Mouse (Mus musculus): ENCODE measurements around the gene Shank3.

Gene Shank3

GRCm38 (mm10) chr15:89477806-89478205 is 21.6 kb upstream of the Shank3 start:
- DNase-seq = no peak

- DNase-seq = no peak
Observed at GRCm38 (mm10) chr15:89478622-89479021, 20.8 kb upstream of the Shank3 start.

DNA sequence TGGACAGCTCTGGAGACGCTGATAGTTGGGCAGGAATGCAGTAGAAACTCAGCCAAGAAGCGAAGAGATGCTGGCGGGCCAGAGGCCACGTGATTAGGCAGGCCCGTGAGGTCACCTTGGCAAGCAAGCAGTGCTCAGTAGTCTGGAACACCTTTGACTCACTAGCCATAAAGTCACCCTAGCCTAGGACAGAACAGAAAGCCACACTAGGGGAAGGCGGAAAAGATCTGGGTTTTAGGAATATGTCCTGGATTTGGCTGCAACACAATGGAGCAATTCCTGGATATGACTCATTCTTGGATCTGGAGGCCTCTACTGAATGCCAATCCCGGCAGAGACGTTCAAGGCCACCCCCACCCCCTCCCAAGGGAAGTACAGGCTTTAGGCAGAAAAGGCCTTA is 18.8 kb upstream of the Shank3 start:
- peak; percentile 77 to 80 for DNase-seq

DNA sequence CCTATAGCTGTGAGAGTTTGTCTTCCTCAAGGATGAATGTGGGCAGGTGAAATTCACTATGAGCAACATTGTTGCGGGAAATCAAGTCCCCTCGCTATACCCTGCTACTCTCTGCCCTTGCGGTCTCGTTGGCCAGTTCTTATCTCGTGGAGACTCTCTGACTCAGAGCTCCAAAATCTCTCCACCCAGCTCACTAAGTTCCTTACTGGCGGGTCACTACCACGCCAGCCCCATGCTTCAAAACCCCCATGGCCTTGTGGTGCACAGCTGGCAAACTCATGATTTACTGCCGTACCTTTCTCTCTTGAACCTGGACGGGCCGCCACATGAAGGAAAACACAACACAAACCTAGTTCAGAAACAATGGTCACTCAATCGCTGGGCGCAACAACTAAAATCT is 11.2 kb upstream of the Shank3 start:
- no peak for DNase-seq

- DNase-seq = no peak
Observed at GRCm38 (mm10) chr15:89488611-89489117, 10.8 kb upstream of the Shank3 start.

DNA sequence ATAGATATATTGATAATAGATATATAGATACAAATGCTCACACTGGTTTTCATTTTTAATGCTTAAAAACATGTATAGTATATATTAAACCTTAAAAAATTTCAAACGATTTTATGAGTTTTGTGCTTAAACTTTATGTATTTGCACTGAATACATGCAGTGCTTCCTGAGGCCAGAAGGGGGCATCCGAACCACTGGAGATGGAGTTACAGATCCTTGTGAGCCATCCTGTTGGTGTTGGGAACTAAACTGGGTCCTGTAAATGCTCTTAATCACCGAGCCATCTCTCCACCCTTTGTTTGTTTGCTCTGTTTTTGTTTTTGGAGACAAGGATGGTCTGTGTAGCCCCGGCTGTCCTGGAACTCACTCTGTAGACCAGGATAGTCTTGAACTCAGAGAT is 4.5 kb upstream of the Shank3 start:
- no peak for DNase-seq

GRCm38 (mm10) chr15:89496131-89496530 is 3.3 kb upstream of the Shank3 start:
- no peak for DNase-seq

GRCm38 (mm10) chr15:89496841-89497240 is 2.6 kb upstream of the Shank3 start:
- DNase-seq = no peak

DNA sequence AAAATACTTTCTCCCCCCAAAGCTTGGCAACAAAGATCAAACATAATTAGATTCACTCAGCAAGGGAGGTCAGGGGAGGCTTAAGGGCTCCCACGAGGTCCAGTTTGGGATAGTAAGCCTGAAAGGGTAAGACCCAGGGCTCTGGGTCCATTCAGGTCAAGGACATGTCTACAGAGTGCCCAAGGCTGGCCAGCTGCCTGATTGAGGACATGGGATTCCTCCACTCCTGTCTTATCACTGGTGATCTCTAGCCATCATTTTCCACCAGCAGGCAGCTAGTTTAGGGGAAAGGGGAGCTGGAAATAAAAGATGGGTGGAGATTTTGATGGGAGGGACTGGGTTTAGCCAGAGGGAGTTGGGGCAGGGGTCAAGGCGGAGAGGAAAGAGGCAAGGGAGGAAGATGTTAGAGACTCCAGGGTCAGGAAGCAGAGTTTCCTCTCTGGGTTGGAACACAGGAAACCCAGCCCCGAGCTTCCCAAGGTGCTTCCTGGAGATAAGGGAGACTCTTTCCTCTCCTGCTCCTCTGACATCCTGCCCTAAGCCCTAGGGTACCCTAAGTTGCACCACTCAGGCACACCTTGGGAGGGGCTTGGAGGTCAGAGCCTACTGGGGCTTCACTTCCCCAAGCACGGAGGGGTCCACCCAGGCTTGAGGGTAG is 1.9 kb upstream of the Shank3 start:
- no peak for DNase-seq

- DNase-seq = peak; percentile 66 to 68
Observed at GRCm38 (mm10) chr15:89498049-89498960, 1.1 kb upstream of the Shank3 start.

DNA sequence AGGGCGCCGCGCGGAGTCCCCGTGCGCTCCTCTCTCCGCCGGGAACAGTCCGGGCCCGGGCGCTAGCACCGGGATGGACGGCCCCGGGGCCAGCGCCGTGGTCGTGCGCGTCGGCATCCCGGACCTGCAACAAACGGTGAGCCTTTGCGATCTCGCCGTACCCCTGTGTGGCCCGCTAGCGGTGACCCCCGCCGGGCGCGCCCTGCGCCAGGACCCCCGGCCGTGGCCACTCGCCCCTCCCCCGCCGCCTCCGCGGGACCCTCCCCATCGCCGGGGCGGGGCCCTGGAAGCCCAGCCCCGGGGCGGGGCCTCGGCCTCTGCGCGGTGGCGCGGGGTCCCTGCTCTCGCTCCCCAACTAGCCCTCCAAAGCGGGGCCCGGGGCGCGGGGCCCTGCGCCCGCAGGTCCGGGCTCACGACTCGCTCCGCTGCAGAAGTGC is 379 bp downstream of the Shank3 start:
- DNase-seq = peak; percentile 46 to 77

DNA sequence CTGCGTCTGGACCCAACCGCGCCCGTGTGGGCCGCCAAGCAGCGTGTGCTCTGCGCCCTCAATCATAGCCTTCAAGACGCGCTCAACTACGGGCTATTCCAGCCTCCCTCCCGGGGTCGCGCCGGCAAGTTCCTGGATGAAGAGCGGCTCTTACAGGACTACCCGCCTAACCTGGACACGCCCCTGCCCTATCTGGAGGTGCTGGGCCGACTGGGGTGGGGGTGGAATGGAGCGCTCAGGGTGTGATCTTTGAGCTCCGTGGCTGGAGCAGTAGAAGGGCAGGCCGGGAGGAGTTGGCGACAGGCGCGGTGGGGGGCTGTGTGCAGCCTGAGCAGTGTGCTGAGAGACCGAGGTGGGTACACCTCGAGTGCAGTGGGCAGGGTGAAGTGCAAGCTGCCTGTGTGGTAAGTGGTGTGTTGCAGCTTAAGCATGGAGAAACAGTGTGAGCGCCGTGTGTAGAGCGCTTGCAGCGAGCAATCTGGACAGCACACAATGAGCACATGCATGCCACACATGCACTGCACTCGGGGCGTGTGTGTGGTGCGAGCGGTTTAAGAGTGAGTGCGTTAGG is 883 bp downstream of the Shank3 start:
- peak; percentile 46 to 58 for DNase-seq

DNA sequence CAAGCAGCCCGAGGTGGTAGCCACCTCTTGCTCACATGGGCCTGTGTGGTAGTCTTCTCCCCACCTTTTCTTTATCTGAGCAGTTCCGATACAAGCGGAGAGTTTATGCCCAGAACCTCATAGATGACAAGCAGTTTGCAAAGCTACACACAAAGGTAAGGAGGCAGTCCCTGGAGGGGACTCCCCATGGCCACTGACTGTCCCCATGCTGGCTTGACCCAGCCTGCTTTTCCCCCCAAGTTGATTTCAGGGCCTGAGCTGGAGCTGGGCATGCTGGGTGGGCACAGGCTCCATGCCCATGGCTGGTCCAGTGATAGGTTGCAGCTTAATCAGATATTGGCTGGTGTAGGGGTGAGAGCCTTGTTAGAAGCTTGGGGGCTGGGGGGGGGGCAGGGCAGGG is 1.9 kb downstream of the Shank3 start:
- no peak for DNase-seq

- no peak for DNase-seq
Observed at GRCm38 (mm10) chr15:89504838-89505237, 5.4 kb downstream of the Shank3 start.

DNA sequence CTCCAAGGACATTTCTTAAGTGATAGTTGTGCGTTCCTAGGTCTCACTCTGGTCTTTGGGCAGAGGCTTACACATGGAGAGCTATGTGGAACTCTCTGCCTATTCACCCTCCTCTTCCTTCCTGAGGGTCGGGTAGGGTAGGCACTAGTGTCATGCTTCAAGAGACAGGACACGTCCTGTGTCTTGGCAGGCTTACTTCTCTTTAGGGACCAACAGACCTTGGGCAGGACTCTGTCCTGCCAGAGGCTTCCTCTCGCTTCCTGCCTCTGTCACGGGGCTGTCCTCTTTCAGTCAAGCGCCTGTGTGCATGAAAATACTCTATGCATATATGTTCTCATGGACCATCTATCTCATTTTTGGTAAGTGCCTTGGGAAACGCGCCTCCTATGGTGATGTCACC is 8.3 kb downstream of the Shank3 start:
- DNase-seq = no peak

GRCm38 (mm10) chr15:89512679-89513078 is 13.3 kb downstream of the Shank3 start:
- DNase-seq = no peak

DNA sequence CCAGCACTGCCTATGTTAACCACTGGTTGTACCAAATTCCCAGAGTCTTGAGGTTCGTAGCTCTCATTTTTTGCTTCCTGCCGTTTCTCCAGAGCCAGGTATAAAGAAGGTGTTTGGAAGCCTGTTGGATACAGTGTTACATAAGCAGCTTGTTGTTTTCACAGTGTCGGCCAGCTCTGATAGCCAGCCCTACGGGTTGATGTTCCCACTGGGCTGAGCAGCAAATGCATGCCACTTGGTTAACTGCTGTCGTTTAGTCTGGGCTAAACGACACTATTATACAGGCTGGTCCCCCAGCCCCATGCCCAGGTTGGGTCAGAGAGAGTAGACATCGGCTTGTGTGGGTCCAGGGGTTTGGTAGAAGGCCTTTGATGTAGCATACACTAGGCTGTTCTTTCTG is 22.5 kb downstream of the Shank3 start:
- peak; percentile 65 to 69 for DNase-seq

DNA sequence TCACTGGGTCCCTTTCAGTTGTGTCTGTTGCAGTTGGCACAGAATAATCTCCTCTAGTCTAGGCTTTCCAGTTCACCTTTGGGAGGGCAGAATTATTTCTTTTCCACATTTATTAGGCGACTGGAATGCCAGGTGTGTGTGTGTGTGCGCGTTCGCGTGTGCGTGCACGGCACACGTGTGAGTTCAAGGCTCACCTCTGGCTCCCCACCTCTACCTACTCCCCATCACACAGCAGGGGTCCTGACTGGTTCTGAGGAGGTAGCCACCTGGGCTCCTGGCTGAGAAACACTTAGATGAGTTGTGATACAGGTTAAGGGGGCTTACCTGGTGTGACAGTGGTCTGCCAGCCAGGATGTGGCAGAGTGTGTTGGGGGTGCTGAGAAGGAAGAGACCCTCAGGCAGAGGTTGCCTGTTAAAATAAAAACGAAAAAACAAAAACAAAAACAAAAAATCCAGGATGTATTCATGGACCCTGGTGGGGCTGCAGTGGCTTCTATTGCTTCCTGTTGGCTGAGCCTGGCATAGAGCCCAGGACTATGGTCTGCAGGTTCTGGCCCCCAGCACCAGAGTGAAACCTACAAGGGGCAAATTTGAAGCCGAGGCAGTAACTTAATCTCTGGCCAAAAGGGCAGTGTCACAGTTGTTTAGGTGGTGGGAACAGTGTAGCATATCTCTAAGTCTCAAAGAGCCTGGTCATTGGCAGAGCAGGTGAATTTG is 23.3 kb downstream of the Shank3 start:
- DNase-seq = peak; percentile 47 to 59

DNA sequence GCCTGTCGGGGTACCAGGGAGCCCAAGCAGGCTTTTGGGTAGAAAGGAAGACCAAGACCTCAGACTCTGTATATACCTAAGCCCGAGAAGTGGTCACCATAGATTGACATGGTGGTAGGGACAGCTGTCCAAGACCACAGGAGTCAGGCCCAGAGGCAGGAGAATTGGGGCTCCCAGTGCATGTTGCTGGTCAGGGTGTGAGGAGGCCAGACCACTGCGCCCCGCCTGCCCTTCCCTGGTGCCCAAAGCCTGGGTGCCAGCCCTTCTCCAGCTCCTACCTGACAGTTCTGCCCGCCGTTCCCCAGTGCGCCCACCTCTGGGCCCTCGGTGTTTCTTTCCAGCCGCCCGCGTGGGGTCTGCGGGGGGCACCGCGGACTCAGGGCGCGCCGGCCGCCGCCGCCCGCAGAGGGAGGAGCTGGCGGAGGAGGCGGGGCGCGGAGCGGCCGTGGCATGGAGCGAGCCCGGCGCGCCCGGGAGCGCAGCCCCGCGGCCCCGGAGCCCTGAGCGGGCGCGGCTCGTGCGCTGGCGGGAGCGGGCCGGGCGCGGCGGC is 23.9 kb downstream of the Shank3 start:
- DNase-seq = peak; percentile 71 to 87

DNA sequence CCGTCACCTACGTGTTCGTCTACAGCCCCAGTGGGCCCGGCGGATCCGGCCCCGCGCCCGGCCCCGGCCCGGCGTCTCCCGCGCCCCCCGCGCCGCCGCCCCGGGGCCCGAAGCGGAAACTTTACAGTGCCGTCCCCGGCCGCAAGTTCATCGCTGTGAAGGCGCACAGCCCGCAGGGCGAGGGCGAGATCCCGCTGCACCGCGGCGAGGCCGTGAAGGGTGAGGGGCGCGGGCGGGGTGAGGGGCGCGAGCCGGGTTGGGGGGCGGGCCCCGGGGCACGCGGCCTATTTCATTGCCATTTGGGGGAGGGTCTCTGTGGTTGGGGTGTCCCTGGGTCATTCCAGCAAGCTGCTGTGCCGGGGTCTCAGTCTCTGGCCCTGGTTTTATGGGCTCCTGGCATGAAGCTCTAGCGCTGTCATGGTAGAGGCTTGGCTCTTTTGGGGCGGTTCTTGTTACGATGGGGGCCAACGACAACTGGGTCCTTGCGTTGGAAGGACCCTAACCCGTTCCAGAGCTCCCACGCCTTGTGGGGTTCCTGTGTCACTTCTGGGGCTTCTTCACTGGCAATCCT is 24.7 kb downstream of the Shank3 start:
- DNase-seq = peak in 1 of 2 experiments; percentile 50

GRCm38 (mm10) chr15:89524611-89525415 is 25.4 kb downstream of the Shank3 start:
- peak; percentile 75 for DNase-seq

Measured in cerebellum, adult 18-20 months (tissue).